Mouse (Mus musculus) ES-E14 (cell line): ENCODE measurements at regions not wholly inside any gene's neighbourhood (a gene's known extent, or its start where the extent isn't known, plus 50 kb on each side); places are given as distances from the start of the nearest gene placed in this dataset.

ENCODE experiments used
- HCFC1 ChIP-seq: IDR thresholded peaks from 2 replicates; pipeline ENCODE4 v1.6.1; 2012; ENCODE audit warnings: low read length, inconsistent platforms, borderline replicate concordance; ENCODE audit not compliant: insufficient read depth
- ZC3H11A ChIP-seq: IDR thresholded peaks from 2 replicates; pipeline ENCODE4 v1.6.1; 2012; ENCODE audit warnings: low read depth, mild to moderate bottlenecking, inconsistent platforms, low read length, borderline replicate concordance

DNA sequence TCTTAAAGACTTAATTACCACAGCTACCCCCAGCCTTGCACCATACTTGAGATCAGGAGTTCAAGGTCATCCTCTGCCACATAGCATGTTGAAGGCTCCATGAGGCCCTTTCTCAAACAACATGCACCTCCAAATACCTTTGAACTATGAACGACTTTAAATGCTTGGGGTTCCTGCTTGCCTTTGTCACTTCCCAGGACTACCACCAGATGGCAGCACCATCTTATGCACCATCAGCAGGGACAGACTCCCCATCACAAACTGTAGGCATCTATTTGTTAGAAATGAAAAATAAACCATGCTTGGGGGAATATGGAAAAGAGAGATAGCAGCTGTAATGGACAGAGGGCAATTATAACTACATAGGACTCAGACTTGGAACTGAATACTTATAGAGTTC is 51.9 kb upstream of the Sh3gl3 start:
- no peak for TF ChIP-seq HCFC1
- TF ChIP-seq ZC3H11A: peak; percentile 98
